Mouse (Mus musculus) left cerebral cortex, adult 8-10 months (tissue): ENCODE data around the gene Trmt61a. TPM values are rescaled to one million over a fixed set of nuclear protein-coding genes. Genes with fewer than 3 reads are reported as not detected.

ENCODE experiments used
- DNase-seq, 2 experiments: peaks; one replicate each; pipeline ENCODE4 v3.0.0; 2022; ENCODE audit warnings: low spot score in 2 of 2
- total RNA-seq, 4 experiments: library from RNA; stranded (reverse); gene quantifications; 2 replicates each; pipeline ENCODE4 v1.2.4; 2022

Trmt61a gene
- total RNA-seq, 4 experiments from 2014 or later, result 18.6 to 22.6 (median 20.8) TPM

DNA sequence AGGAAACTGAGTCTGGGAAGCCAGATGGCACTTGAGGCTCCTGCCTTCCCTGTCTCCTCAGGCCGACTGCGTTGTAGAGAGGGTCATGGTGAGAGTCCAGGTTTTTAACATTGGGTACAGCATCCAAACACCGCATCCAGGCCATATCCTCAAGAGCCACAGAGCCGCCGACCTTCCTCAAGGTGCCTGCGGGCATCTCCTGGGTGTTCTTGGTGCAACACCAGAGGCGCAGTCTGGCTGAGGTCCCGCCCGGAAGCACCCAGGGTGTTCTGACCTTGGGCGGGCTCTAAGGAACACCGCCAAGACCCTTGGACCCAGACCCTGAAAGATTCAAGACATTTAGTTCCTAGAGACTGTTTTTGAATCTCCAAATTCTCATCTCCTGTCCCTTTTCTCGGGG is 5.3 kb upstream of the Trmt61a start:
- DNase-seq, result no peak

DNA sequence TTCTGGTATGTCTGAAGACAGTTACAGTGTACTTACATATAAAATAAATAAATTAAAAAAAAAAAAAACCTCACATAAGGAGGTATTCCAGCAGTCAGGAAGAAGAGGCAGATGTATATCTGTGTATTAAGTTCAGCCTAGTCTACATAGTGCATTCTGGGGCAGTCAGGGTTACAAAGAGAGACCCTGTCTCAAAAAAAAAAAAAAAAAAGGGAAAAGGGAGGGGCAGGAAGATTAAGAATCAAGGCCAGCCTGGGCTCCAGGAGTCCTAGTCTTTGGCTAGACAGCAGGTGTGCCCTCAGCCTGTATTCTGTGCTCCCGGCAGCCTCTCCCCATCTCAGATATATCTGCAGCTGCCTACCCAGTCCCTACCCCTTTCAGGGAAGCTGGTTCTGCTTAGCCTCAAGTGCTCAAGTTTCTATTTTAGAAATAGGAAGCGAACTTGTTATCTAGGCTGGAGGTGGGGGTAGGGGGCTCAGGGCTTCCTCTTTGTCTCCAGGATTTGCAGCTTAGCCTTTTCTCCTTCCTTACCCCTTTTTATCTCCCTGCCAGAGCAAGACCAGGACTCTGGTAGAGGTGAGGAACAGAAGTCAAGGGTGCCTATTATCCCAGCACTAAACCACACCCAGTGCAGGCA is 2.9 kb upstream of the Trmt61a start:
- no peak for DNase-seq

DNA sequence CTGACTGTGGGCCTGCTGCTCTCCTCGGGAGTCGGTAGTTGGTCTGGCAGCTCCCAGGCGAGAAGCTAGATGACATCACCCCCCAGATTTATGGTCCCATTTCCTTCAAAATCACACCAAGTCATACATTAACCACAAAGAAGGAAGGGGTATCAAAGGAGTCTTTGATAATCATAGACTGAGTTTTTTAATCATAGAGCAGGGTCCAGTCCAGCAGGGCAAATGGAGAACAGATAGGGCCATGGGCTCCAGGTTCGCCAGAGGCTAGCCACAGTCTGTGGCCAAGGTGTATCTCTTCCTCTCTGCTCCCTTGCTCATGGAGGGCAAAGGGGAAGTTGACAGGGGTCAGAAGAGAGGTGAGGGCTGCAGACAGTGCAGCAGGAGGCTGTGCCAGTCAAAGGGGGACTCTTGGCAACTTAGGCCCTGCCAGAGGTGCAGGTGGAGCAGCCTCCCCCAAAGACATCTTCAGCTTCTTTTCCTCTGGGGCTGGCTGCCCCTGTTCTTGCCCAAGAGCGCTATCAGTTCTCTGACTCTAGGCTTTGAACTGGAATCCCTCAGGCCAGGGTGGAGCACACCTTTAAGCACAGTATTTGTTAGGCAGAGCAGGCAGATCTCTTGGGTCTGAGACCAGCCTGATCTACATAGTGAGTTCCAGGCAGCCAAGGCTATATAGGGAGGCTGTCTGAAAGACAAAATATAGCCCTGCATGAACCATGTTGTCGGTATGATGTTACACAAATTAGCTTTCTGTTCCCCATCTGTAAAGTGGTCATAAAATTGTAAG is 1.9 kb upstream of the Trmt61a start:
- no peak for DNase-seq

DNA sequence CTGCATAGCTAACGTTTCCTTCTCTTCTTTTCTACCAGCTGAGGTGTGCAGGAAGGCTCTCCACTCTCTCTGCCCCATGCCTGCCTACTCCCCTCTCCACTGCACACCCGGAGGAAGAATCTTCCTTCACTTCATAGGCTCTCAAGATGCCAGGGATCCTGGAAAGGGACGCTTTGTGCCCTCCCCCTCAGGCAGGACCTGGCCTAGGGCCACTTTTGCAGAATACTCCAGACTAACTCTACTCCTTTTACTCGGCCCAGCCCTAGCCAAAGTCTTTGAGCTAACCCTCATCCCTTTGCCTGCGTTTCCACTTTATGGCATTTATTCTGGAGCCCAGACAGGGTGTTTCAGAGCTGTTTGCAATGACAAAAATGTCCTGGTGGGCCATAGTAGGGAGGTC is 484 bp upstream of the Trmt61a start:
- no peak for DNase-seq

DNA sequence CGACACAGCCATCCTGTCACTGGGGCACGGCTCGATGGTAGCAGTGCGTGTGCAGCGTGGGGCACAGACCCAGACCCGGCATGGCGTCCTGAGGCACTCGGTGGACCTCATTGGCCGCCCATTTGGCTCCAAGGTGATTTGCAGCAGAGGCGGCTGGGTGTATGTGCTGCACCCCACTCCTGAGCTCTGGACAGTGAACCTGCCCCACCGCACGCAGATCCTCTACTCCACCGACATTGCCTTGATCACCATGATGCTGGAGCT is 697 bp downstream of the Trmt61a start:
- DNase-seq, result no peak

DNA sequence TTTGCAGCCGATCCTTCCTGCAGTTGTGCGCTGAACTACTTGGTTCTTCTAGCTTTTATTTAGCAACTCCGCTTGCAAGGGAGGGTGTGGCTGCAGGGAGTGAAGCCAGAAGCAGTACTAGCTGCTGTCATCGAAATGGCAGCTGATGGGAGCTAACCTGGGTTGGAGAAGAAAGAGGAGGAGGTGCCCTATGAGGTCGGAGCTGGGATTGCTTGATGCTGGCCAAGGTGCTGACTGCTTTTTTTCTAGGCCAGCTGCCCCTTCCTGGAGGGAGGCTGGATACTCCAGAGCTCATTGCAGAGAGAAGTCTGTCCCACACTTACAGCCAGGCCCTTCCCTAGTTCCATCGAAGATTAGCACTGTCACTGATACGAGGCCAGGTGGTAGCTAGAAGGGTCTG is 1.1 kb downstream of the Trmt61a start:
- DNase-seq, result no peak

DNA sequence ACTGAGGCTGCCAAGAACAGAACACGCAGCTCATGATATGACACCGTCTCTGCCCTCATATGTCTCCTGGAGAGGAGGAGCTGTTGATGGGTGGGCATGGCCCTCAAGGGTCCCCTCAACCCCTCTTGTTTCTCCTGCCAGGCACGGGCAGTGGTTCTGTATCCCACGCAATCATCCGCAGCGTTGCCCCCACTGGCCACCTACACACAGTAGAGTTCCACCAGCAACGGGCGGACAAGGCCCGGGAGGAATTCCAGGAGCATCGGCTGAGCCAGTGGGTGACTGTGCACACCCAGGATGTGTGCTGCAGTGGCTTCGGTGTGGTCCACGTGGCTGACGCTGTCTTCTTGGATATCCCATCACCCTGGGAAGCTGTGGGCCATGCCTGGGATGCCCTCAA is 2.8 kb downstream of the Trmt61a start:
- no peak for DNase-seq

DNA sequence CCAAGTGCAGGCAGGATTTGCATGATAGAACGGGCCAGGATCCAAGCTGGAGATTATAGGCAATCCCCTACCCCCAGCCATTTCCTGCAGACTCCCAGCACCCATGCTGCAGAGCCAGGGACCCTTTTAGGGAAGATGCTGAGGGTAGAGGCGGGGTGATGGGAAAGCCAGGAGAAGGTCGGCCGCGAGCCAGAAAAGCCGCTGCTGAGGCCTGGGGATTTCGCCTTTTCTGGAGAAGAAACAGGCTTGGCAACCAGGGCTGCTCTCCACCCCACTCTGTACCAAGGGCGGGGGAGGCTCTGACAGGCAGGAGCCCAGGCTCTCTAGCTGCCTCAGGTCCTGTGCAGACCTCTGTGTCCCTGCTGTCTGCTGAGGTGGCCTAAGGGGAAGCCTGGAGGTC is 3.4 kb downstream of the Trmt61a start:
- no peak for DNase-seq

DNA sequence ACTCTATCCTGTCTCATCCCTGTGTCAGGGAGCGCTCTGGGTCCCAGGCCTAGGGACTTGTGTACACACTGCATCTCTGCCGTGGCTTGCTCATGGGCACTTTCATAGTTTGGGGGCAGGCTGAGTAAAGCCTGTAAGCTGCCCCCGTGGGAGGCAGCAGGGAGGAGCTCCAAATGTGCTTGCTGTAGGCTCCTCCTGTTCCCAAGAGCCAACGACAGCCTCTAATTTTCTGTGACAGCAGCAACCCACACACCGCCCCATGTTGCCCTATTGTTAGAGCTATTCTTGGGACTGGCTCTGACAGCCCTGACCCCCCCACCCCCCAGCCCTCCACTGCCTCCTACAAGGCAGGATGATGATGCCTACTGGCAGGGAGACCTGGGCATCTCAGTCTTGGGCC is 4.1 kb downstream of the Trmt61a start:
- no peak for DNase-seq

DNA sequence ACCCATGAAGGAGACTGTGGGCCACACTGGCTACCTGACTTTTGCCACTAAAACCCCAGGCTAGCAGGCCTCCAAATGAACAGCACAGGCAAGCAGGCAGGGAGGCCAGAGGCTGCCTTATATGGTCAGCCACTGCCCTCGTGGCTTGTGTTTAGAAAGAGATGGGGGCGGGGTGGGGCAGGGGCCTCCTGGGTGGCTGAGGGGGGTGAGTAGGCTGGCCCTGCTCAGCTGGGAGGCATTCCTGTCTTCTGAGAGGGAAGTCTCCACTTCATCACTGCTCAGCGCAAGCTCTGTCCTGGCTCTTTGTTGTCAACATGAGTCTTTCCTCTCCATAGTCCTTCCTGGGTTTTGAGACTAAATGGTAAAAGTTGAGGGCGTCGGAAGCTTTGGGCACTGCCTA is 4.9 kb downstream of the Trmt61a start:
- no peak for DNase-seq

DNA sequence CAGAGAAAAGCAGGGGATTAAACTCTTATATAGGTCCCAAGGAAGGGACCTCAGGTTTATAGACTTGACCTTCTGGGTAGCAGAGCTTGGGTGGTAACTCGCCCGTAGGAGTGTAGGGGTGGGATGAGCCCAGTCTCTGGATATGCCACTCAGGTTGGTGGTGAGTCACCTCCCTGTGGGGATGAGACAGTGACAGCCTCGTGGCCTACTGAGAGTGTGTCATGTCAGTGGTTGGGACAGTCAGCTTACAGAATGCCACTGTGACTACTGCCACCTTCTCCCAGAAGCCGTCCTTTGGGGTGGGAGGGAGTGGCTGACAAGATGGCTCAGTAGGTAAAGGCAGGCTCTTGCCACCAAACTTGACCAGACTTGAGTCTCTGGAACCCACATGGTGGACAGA is 8.5 kb downstream of the Trmt61a start:
- no peak for DNase-seq

DNA sequence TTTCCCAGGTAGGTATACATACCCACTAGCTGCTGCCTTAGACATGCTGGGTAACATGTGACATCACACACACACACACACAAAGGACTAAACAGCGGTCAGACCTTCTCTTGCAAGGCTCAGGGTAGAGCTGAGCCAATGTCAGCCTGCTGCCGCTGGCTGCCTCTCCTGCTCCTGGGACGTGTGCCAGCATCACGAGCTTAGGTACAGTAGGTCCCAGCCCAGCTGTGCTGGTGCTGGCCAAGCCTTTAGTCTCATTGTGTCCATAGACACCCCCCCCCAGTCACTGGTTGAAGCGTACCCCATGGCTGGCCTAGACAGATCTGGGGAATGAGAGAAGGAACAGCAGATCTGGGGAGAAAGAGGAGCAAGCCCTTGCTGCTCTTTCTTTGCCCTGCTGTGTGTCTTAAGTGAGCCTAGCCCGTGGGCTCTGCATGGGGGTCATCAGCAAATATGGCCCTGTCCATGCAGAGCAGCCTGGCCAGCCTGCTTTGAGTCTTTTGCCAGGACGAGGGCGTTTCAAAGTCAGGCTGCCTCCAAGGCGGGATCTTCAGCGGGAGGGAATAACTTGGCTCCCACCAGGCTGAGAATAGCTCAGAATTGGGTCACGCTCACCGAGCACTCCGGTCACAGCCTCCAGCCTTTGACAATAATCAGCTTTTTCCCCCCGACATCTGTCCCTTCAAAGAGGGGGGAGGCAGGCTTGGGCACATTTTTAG is 9.6 kb downstream of the Trmt61a start:
- peak in 1 of 2 experiments; percentile 79 for DNase-seq

DNA sequence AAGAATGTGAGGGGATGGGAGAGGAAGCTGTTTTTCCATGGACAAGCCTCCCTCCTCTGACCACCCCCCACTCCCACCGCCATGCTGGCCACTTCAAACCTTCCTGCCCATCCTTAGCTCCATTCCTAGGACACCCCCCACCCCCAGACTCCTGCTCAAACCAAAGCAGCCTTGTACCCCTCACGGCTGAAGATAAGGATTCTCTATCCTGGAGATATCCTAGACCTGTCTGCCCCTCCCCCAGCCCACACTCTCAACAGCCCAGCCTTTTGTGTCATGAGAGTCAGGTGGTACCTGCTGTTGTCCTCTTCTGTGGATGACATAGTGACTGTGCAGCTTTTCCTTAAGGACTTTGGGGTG is 10.1 kb downstream of the Trmt61a start:
- DNase-seq, result no peak

DNA sequence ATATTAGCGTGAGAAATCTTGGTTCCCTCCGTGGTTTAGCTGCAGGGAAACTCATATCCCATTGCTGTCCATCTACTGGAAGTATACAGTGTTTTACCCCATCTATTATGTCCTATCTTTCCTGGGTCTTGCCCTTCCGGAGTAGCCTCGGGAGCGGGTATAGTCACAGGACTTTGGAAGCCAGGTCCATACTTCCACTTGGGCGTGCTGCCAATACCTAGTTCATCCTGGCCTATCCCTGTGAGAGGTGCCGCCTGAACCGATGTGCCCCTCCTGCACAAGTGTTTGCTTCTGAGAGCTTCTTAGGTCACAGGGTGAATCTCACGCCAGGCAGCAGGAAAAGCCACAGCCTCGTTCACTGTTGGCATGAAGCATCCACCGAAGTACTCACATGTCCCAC is 11.5 kb downstream of the Trmt61a start:
- no peak for DNase-seq

DNA sequence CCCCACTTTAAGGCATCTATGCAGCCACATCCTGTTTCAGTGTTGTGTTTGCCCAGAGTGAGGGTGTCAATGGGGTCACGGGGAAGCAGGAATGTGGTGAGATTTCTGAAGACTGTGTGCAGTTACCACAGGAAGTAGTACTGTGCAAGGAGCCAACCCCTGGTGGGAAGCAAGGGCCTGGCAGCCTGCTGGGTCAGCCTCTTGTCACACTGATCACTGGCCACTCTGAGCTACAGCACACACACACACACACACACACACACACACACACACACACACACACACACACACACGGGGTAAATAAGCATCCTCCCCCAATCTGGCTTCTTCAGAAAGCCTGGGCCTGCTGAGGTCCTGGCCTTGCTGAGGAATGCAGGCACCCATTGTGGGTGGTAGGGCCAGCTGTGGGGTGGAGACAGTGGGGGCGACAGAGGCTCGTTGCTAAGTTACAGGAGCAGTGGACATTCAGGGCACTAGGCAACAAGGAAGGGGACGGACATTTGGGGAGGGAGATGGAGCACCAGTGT is 13.5 kb downstream of the Trmt61a start:
- DNase-seq, result no peak

DNA sequence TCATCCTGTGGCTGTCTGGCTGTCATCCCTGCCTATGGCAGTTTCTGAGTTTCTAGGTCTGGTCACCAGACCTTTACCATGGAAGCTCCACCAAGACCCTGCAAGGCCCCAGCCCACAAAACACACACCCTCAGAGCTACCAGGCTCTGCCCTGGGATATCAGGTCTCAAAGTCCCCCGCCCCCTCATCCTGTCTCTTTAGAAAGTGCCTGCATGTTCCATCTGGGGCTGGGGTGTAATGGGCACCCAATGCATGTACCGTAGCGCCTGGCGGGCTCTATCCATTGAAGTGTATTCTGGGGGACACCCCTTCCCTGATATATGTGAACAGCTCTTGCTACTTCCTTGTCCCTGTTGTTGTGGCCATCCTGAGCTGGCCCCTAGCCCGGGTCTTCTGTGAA is 15.0 kb downstream of the Trmt61a start:
- no peak for DNase-seq

DNA sequence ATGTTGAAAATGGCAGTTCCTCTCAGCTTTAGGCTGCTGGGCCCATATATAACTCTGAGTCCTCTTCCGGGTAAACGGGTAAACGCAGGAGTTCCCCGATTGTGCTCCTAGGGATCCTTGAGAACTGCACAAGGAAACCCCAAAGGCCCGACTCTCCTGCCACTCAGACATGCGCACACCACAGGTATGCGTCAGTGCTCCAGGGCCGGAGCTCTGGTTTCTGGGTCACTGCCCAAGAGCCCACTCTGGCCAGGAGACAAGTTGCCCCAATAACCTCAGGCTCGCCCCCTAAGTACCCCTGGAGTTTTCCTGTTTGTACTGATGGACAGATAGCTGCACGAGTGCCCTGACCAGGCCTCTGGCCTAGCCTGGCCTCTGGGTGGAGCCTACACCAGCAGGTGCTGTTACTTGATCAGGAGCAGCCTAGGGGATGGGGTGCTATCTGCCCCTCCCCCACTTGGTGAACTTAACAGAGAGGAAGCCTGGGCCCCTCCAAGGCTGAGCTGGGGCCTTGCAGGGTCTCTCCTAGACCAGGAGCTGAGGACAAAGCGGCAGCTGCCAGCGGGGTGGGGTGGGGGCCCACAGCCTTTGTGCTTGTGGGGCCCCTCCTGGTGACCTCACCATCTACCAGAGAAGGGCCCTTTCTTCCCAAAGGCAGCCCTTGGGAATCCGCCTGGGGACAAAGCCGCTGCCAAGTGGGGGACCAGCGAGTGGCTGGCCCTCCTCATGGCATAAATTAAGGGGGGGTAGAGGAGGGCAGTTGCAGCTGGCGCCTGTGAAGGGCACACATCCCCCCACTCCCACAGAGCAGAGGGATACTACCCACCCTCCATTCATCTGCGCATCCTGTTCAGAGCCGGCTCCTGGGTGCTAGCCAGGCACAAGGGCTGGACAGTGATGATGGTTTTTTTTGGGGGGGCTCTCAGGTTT is 15.7 kb downstream of the Trmt61a start:
- DNase-seq, result peak in 1 of 2 experiments; percentile 91

DNA sequence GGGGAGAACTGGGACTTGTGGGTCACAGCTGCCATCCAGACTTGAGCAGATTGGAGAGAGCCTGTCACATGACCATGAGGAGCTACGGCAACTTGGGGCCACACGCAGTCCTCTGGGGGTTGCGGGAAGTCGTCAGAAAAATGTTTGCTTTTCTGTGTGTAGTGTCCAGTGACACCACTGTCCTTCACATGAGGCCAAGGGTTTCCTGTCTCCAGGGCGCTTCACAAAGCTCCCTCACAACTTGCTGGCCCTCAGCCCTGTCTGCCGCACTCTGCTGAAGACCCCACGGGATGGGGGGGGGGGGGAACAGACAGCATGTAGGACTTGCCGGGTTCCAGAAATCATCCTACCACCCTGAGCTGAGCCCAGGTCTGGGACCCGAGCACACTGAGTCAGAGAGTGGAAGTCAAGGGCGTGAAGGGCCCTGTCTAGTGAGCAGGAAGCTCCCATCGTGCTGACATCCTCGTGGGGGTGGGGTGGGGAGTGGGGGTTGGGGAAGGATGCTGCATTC is 16.4 kb downstream of the Trmt61a start:
- DNase-seq, result no peak

DNA sequence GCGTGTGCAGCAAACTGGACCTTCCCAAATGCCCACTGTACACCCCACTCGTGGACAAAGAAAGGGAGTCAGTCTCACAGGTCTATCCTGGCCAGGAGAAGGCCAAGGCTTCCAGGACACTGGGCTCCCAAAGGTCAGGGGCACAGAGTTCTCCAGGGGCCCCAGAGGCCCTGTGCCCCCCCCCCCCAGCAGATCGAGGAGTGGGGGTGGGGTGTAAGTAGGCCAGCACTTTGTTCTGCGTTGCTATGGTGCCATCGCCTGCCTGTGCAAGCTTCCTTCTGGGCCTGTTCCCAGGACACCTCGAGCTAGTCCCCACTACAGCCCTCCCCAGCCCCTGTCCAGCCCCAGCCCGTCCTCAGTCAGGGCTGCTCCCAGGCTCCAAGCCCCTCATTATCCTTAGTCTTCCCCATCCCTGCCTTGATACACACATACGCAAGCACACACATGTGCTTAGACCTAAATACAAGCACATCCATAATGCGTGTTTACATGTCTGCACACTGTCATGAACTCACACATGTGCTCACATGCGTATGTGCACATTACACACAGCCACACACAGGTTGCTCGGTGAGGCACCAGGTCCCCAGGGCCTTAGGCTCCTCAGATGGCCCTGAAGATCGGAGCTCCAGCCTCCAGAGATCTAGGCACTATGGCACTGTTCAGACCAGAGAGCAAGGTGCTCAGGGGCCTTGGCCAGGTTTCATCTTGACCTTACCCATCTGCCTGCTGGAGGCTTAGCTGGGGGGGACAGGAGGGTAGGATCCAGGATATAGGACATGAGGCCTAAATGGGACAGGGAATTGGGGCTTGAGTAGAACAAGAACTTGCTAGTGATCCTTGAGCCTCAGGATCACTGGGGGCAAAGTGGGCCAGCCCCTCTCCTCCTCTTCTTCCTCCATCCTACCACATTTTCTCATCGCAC is 17.2 kb downstream of the Trmt61a start:
- no peak for DNase-seq

DNA sequence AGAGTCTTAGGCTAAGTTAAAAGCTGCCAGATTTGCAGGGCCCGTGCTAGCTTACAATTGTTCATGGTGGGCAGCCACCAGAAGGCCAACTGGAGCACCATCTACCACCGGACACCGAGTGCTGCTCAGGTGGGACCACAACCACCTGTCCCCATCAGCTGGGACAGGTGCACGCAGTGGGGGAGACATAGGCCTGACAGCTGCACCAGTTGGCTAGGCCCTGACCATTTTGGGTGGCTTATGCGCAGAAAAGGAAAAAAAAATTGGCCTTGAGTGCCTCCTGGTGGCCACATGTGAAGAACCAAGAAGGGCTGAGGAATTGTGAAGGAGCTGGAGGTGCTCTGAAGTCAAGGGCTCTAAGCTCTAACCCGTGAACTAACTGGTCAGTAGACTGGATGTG is 18.3 kb downstream of the Trmt61a start:
- no peak for DNase-seq
